Mouse (Mus musculus) NIH3T3 (cell line): Measurements from ENCODE around the gene Fam98b.
A peak's percentile ranks its signal among the peaks of the same experiment; 100 is the strongest.

Source experiments
- DNase-seq: peaks from one replicate; pipeline ENCODE4 v3.0.0-alpha.2; 2012; ENCODE audit warnings: low read depth

Fam98b gene

GRCm38 (mm10) chr2:117303391-117304350 lies 54.1 kb downstream of the Fam98b start:
- no peak for DNase-seq

GRCm38 (mm10) chr2:117304941-117305340 lies 55.4 kb downstream of the Fam98b start:
- DNase-seq, result no peak

GRCm38 (mm10) chr2:117307959-117308358 lies 58.4 kb downstream of the Fam98b start:
- no peak for DNase-seq

GRCm38 (mm10) chr2:117309046-117309445 lies 59.5 kb downstream of the Fam98b start:
- DNase-seq, result no peak

GRCm38 (mm10) chr2:117311349-117311748 lies 61.8 kb downstream of the Fam98b start:
- no peak for DNase-seq

- DNase-seq, result no peak
These were observed 62.5 kb downstream of the Fam98b start for GRCm38 (mm10) chr2:117312030-117312429.

GRCm38 (mm10) chr2:117312441-117312895 lies 62.9 kb downstream of the Fam98b start:
- DNase-seq, result peak; percentile 7

- DNase-seq, result no peak
These were observed 64.2 kb downstream of the Fam98b start for GRCm38 (mm10) chr2:117313586-117314235.

GRCm38 (mm10) chr2:117318991-117319390 lies 69.5 kb downstream of the Fam98b start:
- no peak for DNase-seq
